ENCODE assay signal across 27 mouse cellular contexts in genomic region chr14:25617264-25617663, GRCm38 (mm10).
A peak's percentile ranks its signal among the peaks of the same experiment; 100 is the strongest.
DNase-seq lines count a peak whose midpoint lies in the region; ATAC-seq and TF ChIP-seq lines count a peak whose summit lies in the region.
"Had no signal": no experiment of that assay in that cellular context is flagged by ENCODE, and none has a peak within 500 bp of the region (broad histone marks: within the 10 kb centered on the region; RNA-seq: fewer than 3 reads in every experiment).

No protein-coding gene starts in this region.

- H3K27ac ChIP-seq in kidney, embryonic 15.5 days = peak overlapping the region; percentile 43; the same call in 1 of the 2 replicates
- H3K27ac ChIP-seq in intestine, embryonic 15.5 days = no peak overlapping the region
- no peak overlapping the region for H3K27ac ChIP-seq in stomach, postnatal 0 days (replicated peaks)
- H3K27ac ChIP-seq in liver, embryonic 11.5 days (ENCODE audit: low read depth, low read length) = no peak overlapping the region
- H3K27ac ChIP-seq: hindbrain, postnatal 0 days; limb, embryonic 10.5 days; limb, embryonic 15.5 days; liver, embryonic 14.5 days had no signal

- TF ChIP-seq EP300 in stomach, postnatal 0 days (optimal IDR thresholded peaks at IDR 0.05) = no peak

- 55% methylated on average over 4 of the region's 4 CpGs for WGBS in kidney, embryonic 15.5 days
- WGBS in intestine, embryonic 15.5 days = 64% methylated on average over 4 of the region's 4 CpGs
- WGBS in stomach, postnatal 0 days = 69% methylated on average over 4 of the region's 4 CpGs
- 56% methylated on average over 4 of the region's 4 CpGs for WGBS in liver, embryonic 11.5 days

- H3K27me3 ChIP-seq in kidney, embryonic 15.5 days = no peaks in the 10 kb centered on the region
- H3K27me3 ChIP-seq in intestine, embryonic 15.5 days (replicated peaks) = no peaks in the 10 kb centered on the region
- H3K27me3 ChIP-seq in stomach, postnatal 0 days (ENCODE audit: control insufficient read depth, insufficient read depth, low read length) = no peaks in the 10 kb centered on the region
- H3K27me3 ChIP-seq in liver, embryonic 11.5 days (replicated peaks; ENCODE audit: control insufficient read depth, insufficient read depth, low read length) = no peaks in the 10 kb centered on the region
- H3K27me3 ChIP-seq: limb, embryonic 15.5 days had no signal

- no peak for TF ChIP-seq CTCF in stomach, postnatal 0 days (IDR thresholded peaks at IDR 0.05; ENCODE audit: low read depth)

- H3K9me3 ChIP-seq in kidney, embryonic 15.5 days (replicated peaks) = no peaks in the 10 kb centered on the region
- no peaks in the 10 kb centered on the region for H3K9me3 ChIP-seq in intestine, embryonic 15.5 days
- no peaks in the 10 kb centered on the region for H3K9me3 ChIP-seq in stomach, postnatal 0 days (ENCODE audit: control insufficient read depth, low read length)
- H3K9me3 ChIP-seq in liver, embryonic 11.5 days (ENCODE audit: control insufficient read depth, low read length) = no peaks in the 10 kb centered on the region
- H3K9me3 ChIP-seq: limb, embryonic 10.5 days; limb, embryonic 15.5 days had no signal

- no peak for DNase-seq in kidney, postnatal 4 days
- peak; percentile 64 for DNase-seq in Muller cell, postnatal 12 days (ENCODE audit: inconsistent ontology term)
- no peak for DNase-seq in stomach, postnatal 0 days (ENCODE audit: low spot score)
- DNase-seq in liver, embryonic 11.5 days (ENCODE audit: low spot score) = no peak
- DNase-seq: adrenal gland, postnatal 10 days; B cell, adult 2 months; cerebellum, adult 11 months; cerebellum, adult 9-10 months; cerebellum, postnatal 36 days; gastrocnemius, postnatal 25 days; heart, adult 18-20 months; heart, postnatal 14 days; kidney, adult 18-20 months; layer of hippocampus, adult 9-11 months; lung, embryonic 14.5 days; lung, postnatal 14 days; right cerebral cortex, adult 18-20 months; spleen, adult 18-20 months; thymus, adult 2 months; thymus, postnatal 36 days had no signal

- H3K36me3 ChIP-seq in kidney, embryonic 15.5 days = peaks cover 21% of the 10 kb centered on the region; the same call in 1 of the 2 replicates
- 0 out of 2 replicates have a peak, but pooled peaks cover 3% of the 10 kb centered on the region for H3K36me3 ChIP-seq in intestine, embryonic 15.5 days
- peaks cover 4% of the 10 kb centered on the region; the same call in 1 of the 2 replicates for H3K36me3 ChIP-seq in stomach, postnatal 0 days (ENCODE audit: control insufficient read depth, insufficient read depth, low read length)
- H3K36me3 ChIP-seq in liver, embryonic 11.5 days (ENCODE audit: control insufficient read depth, insufficient read depth, low read length) = 0 out of 2 replicates have a peak, but pooled peaks cover 2% of the 10 kb centered on the region

- H3K9ac ChIP-seq in kidney, embryonic 15.5 days = no peak overlapping the region
- no peak overlapping the region for H3K9ac ChIP-seq in intestine, embryonic 15.5 days
- H3K9ac ChIP-seq in stomach, postnatal 0 days (ENCODE audit: low read length) = no peak overlapping the region
- no peak overlapping the region for H3K9ac ChIP-seq in liver, embryonic 11.5 days (ENCODE audit: low read depth, low read length)
- H3K9ac ChIP-seq: limb, embryonic 15.5 days; liver, embryonic 14.5 days; lung, embryonic 14.5 days had no signal

- H3K4me2 ChIP-seq in kidney, embryonic 15.5 days = no peak overlapping the region
- no peak overlapping the region for H3K4me2 ChIP-seq in intestine, embryonic 15.5 days (replicated peaks)
- H3K4me2 ChIP-seq in stomach, postnatal 0 days (replicated peaks; ENCODE audit: low read depth) = no peak overlapping the region
- no peak overlapping the region for H3K4me2 ChIP-seq in liver, embryonic 11.5 days
- H3K4me2 ChIP-seq: limb, embryonic 15.5 days; lung, embryonic 14.5 days had no signal

- peaks cover 77% of the 10 kb centered on the region for H3K4me1 ChIP-seq in kidney, embryonic 15.5 days
- H3K4me1 ChIP-seq in intestine, embryonic 15.5 days (replicated peaks) = peaks cover 58% of the 10 kb centered on the region
- H3K4me1 ChIP-seq in stomach, postnatal 0 days (replicated peaks; ENCODE audit: control insufficient read depth, insufficient read depth) = peaks cover 3% of the 10 kb centered on the region; the same call in 1 of the 2 replicates
- H3K4me1 ChIP-seq in liver, embryonic 11.5 days (replicated peaks; ENCODE audit: control insufficient read depth, insufficient read depth, low read length) = peaks cover 14% of the 10 kb centered on the region

- no peak for ATAC-seq in kidney, embryonic 15.5 days (replicated peaks; ENCODE audit: low FRiP score)
- 0 out of 2 replicates have a peak, but pooled peaks have one; percentile 26 for ATAC-seq in intestine, embryonic 15.5 days
- ATAC-seq in stomach, postnatal 0 days (ENCODE audit: low FRiP score, low TSS enrichment) = peak; percentile 25; the same call in 1 of the 2 replicates
- no peak for ATAC-seq in liver, embryonic 11.5 days (replicated peaks; ENCODE audit: low FRiP score)
- ATAC-seq: forebrain, embryonic 14.5 days; hindbrain, postnatal 0 days had no signal

- no peak overlapping the region for H3K4me3 ChIP-seq in kidney, embryonic 15.5 days (replicated peaks)
- no peak overlapping the region for H3K4me3 ChIP-seq in intestine, embryonic 15.5 days (replicated peaks)
- H3K4me3 ChIP-seq in stomach, postnatal 0 days (ENCODE audit: low read depth, low read length) = no peak overlapping the region
- H3K4me3 ChIP-seq in liver, embryonic 11.5 days (ENCODE audit: low read depth, low read length) = no peak overlapping the region
- H3K4me3 ChIP-seq: limb, embryonic 10.5 days; limb, embryonic 15.5 days had no signal

Comparison
In these comparisons a context has a peak if more than half of its experiments do, and no peak if none do; other contexts are left out.
1. ATAC-seq: peak in intestine, embryonic 15.5 days (single experiment) and stomach, postnatal 0 days (single experiment); none in kidney, embryonic 15.5 days (single experiment) and liver, embryonic 11.5 days (single experiment).